Mouse (Mus musculus) liver, embryonic 14.5 days (tissue): ENCODE measurements around the gene Map3k7cl. TPM values are rescaled to one million over a fixed set of nuclear protein-coding genes. Genes with fewer than 3 reads are reported as not detected.

Source experiments
- ATAC-seq: fragments of 200-750 bp; cut with Nextera tagmentation; 2 replicates; pipeline ENCODE4 v1.8.0; 2017; ENCODE audit warnings: moderate number of reproducible peaks, mild to moderate bottlenecking, moderate library complexity; ENCODE audit not compliant: insufficient read depth
- DNase-seq, 3 experiments: peaks; one replicate each; pipeline ENCODE4 v3.0.0-alpha.2; 2012 to 2013; ENCODE audit warnings: low read depth in 3 of 3, low spot score in 3 of 3
- H3K27ac ChIP-seq: fragments of 300-500 bp; sonication (generic); 2 replicates; pipeline ENCODE4 v1.5.1; 2014; ENCODE audit warnings: moderate library complexity, mild to moderate bottlenecking, control low read depth, inconsistent platforms
- H3K27me3 ChIP-seq: fragments of 300-500 bp; sonication (generic); 2 replicates; pipeline ENCODE4 v1.6.1; 2014; ENCODE audit warnings: mild to moderate bottlenecking, low read length, moderate library complexity; ENCODE audit not compliant: control insufficient read depth, insufficient read depth
- H3K36me3 ChIP-seq: fragments of 300-500 bp; sonication (generic); replicated peaks from 2 replicates; pipeline ENCODE4 v1.6.1; 2014; ENCODE audit warnings: low read depth; ENCODE audit not compliant: control insufficient read depth, insufficient read depth
- H3K4me1 ChIP-seq, 2 experiments: fragments of 200-500 bp in 1 of 2; fragments of 300-500 bp in 1 of 2; sonication (generic) in 1 of 2; replicated peaks; 2 replicates each; pipeline ENCODE4 v1.6.1; 2012 to 2014; ENCODE audit warnings: antibody characterized with exemption in 1 of 2, inconsistent platforms in 1 of 2, low read length in 1 of 2; ENCODE audit not compliant: control insufficient read depth in 2 of 2, insufficient read depth in 2 of 2
- H3K4me2 ChIP-seq: fragments of 300-500 bp; sonication (generic); 2 replicates; pipeline ENCODE4 v1.6.1; 2014; ENCODE audit warnings: low read depth, mild to moderate bottlenecking, control low read depth, moderate library complexity
- H3K4me3 ChIP-seq, 2 experiments: fragments of 200-500 bp in 1 of 2; fragments of 300-500 bp in 1 of 2; sonication (generic) in 1 of 2; 2 replicates each; pipeline ENCODE4 v1.5.1; 2012 to 2014; ENCODE audit warnings: low read depth in 2 of 2, low read length in 2 of 2, mild to moderate bottlenecking in 2 of 2, control low read depth in 1 of 2, inconsistent platforms in 1 of 2, moderate library complexity in 1 of 2; ENCODE audit not compliant: insufficient read depth in 1 of 2
- H3K9ac ChIP-seq: fragments of 300-500 bp; sonication (generic); replicated peaks from 2 replicates; pipeline ENCODE4 v1.6.1; 2014; ENCODE audit warnings: mild to moderate bottlenecking, control low read depth, moderate library complexity
- H3K9me3 ChIP-seq: fragments of 300-500 bp; sonication (generic); 2 replicates; pipeline ENCODE4 v1.6.1; 2016; ENCODE audit warnings: low read length, mixed read lengths; ENCODE audit not compliant: control insufficient read depth
- CTCF ChIP-seq: IDR thresholded peaks from 2 replicates; pipeline ENCODE4 v1.5.1; 2016; ENCODE audit warnings: antibody characterized with exemption, low read depth, control low read depth
- EP300 ChIP-seq: IDR thresholded peaks from 2 replicates; pipeline ENCODE4 v1.6.1; 2016; ENCODE audit warnings: antibody characterized with exemption, low read depth
- WGBS: fragments of 180-500 bp; shearing (Covaris S2); extraction: QIAGEN DNeasy Blood & Tissue Kit; methylation state at CpG from one replicate; pipeline ENCODE4 v1.1.7; 2014; ENCODE audit not compliant: insufficient replicate concordance; 5-methylcytosine and 5-hydroxymethylcytosine counted together
- polyA plus RNA-seq, 2 experiments: library from polyadenylated mRNA; depleted of rRNA in 1 of 2; stranded (reverse) in 1 of 2; unstranded in 1 of 2; fragments of >200 nt; fragmentation: Nextera tagmentation in 1 of 2; extraction: Ambion mirVana in 1 of 2; gene quantifications; 2 replicates each; pipeline versions ENCODE4 v1.2.1 to v1.2.3; 2012 to 2014

Map3k7cl gene
- polyA plus RNA-seq, 2 experiments = 0.13 TPM; not detected in 1

DNA sequence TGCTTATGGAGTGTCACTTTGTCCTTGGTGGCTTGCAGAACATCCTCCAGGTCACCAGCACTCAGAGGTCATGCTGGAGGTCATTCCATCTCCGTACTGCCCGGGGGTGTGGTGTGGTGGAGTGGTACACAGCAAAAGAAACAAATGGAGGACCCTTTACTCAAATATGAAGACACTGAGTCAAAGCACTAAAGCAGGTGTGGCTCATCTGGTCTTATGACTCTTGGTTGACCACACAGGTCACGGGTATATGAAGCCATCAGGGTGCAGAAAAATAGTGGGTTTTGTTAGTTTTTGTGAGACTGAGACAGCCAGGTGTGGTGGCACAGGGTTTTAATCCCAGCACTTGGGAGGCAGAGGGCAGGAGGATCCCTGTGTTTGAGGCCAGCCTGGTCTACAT, 11.4 kb downstream of the Map3k7cl start:
- ATAC-seq (no peak), DNase-seq (no peak)

DNA sequence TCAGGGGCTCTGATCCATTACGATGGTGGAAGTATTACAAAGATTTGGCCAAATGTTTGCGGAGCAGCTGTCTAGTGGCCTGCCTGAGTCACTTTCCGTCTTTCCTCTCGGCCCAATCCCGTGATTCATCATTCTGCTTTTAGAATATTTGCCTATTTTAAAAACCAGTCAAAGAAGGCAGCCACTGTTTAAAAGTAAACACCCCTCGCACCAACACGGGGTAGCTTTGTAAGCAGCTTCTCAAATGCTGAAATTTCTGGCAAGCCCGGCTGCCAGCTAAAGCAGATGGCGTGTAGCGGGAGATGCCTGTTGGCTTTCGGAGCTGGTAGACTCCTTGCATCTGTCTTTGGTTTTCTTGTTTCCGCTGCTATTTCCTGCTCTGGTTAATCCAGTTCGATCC, 14.4 kb downstream of the Map3k7cl start:
- Histone ChIP-seq H3K27ac (no peak overlapping the region), H3K4me1 (no peaks in the 10 kb centered on the region), H3K27me3 (no peaks in the 10 kb centered on the region), H3K4me3 (no peak overlapping the region), H3K9me3 (no peaks in the 10 kb centered on the region), H3K36me3 (no peaks in the 10 kb centered on the region), H3K4me2 (no peak overlapping the region), H3K9ac (no peak overlapping the region)
- no peak for DNase-seq
- no peak for TF ChIP-seq CTCF
- TF ChIP-seq EP300 = no peak
- 67% methylated on average over 13 of the region's 13 CpGs for WGBS
- no peak for ATAC-seq

More for the DNA sequence above, 11.4 kb downstream of the Map3k7cl start:
- TF ChIP-seq EP300 = no peak
- TF ChIP-seq CTCF = no peak
- Histone ChIP-seq H3K9me3 (no peaks in the 10 kb centered on the region), H3K27ac (no peak overlapping the region), H3K4me2 (no peak overlapping the region), H3K4me3 (no peak overlapping the region), H3K4me1 (no peaks in the 10 kb centered on the region), H3K27me3 (no peaks in the 10 kb centered on the region), H3K36me3 (no peaks in the 10 kb centered on the region), H3K9ac (no peak overlapping the region)
- WGBS = 39% methylated on average over 3 of the region's 3 CpGs

- H3K4me3 ChIP-seq = no peak overlapping the region
- H3K27me3 ChIP-seq = no peaks in the 10 kb centered on the region
- no peak overlapping the region for H3K4me2 ChIP-seq
- no peak for DNase-seq
- H3K9ac ChIP-seq = no peak overlapping the region
- H3K4me1 ChIP-seq = no peaks in the 10 kb centered on the region
- no peaks in the 10 kb centered on the region for H3K36me3 ChIP-seq
- H3K27ac ChIP-seq = no peak overlapping the region
- WGBS = 67% methylated on average over 7 of the region's 7 CpGs
- ATAC-seq = no peak
- TF ChIP-seq CTCF (no peak), EP300 (no peak)
- no peaks in the 10 kb centered on the region for H3K9me3 ChIP-seq
These were observed 15.1 kb downstream of the Map3k7cl start for GRCm38 (mm10) chr16:87568241-87568640.

DNA sequence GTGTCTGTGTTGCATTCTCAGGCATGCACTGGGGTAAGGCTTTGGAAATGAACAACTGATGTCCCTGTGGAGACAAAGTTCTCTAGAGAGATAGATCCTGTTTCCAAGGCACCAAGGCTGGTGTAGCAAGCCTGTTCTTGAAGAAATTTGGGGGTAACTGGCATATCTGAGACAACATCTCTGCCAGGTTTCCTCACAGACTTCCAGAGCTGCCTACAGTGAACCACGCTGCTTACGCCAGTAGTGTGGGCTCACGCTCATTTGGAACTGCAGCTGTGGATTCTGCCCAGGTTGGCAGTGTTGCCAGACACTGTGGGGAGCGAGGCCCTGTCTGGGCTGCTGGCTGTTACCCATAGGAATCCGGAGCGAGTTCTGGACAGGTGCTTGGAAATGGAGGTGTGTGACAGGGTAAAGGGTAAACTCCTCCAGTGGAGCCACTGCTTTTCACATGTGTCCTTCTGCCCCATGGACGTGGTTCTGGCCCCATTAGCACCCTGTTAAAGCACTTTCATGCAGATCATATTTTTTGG, 16.5 kb downstream of the Map3k7cl start:
- 62% methylated on average over 7 of the region's 7 CpGs for WGBS
- Histone ChIP-seq H3K36me3 (no peaks in the 10 kb centered on the region), H3K27me3 (no peaks in the 10 kb centered on the region), H3K4me2 (no peak overlapping the region), H3K9me3 (no peaks in the 10 kb centered on the region), H3K27ac (no peak overlapping the region), H3K4me3 (no peak overlapping the region), H3K4me1 (no peaks in the 10 kb centered on the region), H3K9ac (no peak overlapping the region)
- DNase-seq = no peak
- no peak for ATAC-seq
- no peak for TF ChIP-seq CTCF
- TF ChIP-seq EP300 = no peak

DNA sequence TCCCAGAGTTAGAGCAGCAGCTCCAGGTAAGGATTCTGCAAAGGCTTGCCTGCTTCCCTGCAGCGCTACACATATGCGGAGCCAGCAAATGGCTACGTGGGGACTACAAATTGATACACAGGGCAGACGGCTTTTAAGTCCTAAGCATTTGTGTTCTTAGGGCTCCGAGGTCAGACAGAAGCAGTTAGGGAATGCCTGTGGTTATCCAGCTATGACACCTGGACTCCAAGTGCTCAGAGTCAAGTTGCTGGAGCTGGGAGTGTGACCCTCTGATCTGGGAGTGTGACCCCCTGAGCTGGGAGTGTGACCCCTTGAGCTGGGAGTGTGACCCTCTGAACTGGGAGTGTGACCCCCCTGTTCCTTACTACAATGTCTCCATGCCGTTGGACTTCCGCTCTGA, 17.2 kb downstream of the Map3k7cl start:
- Histone ChIP-seq H3K9ac (no peak overlapping the region), H3K9me3 (no peaks in the 10 kb centered on the region), H3K4me3 (no peak overlapping the region), H3K36me3 (no peaks in the 10 kb centered on the region), H3K27ac (no peak overlapping the region), H3K27me3 (no peaks in the 10 kb centered on the region), H3K4me2 (no peak overlapping the region), H3K4me1 (no peaks in the 10 kb centered on the region)
- TF ChIP-seq CTCF = no peak
- TF ChIP-seq EP300 = no peak
- DNase-seq (no peak), ATAC-seq (no peak)
- 72% methylated on average over 7 of the region's 7 CpGs for WGBS
